Mouse (Mus musculus) heart, adult 2 months (tissue): ENCODE measurements at regions not wholly inside any gene's neighbourhood (a gene's known extent, or its start where the extent isn't known, plus 50 kb on each side); places are given as distances from the start of the nearest gene placed in this dataset.

ENCODE experiments used
- CTCF ChIP-seq: fragments of 200-600 bp; IDR thresholded peaks from 2 replicates; pipeline ENCODE4 v1.8.1; 2022; ENCODE audit warnings: antibody characterized with exemption, mild to moderate bottlenecking, moderate library complexity
- EP300 ChIP-seq: fragments of 200-500 bp; IDR thresholded peaks from 2 replicates; pipeline ENCODE4 v1.6.1; 2011; ENCODE audit warnings: low read depth, low read length, control low read depth; ENCODE audit not compliant: insufficient read depth
- POLR2A ChIP-seq: fragments of 200-500 bp; IDR thresholded peaks from 2 replicates; pipeline ENCODE4 v1.6.1; 2011; ENCODE audit warnings: mild to moderate bottlenecking, low read depth, low read length, control low read depth; ENCODE audit not compliant: insufficient read depth

DNA sequence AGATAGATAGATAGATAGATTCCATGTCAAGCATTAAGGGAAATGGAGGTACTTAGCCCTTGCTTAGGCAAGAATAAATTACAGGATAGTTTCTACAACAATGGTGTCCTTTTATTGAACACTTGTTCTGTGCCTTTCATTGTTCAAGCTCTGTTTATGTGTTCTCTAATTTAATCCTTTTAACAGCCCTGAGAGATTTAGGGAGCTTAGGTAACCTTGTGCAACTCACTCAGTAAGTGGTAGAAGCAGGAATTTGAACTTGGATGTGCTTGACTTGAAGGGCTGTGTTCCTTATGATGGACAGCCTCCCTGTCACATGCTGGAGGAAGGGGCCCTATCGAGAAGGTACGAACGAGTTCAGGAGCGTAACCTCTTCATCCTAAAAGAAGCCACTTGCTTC, 147.9 kb downstream of the Barx2 start:
- TF ChIP-seq POLR2A (no peak), CTCF (no peak), EP300 (no peak)
